Mouse (Mus musculus): ENCODE measurements around the gene Tnks2.

DNA sequence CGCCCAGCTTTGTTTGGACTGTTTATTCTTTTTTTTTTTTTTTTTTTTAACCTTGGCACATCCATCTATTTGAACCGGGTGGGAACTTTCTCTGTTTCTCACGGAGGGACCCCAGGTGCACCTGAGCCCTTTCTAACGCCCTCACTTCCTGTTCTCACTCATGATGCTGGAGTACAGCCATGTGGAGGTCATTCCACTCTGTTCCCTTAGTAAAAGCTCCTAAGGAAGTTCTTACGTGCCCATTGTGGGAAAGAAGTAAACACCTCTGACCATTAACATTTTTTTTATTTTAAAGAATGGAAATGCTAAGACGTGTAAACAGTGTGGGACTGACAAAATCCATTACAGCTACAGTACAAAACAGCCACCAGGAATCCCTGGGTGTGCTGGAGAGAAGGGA, 14.8 kb upstream of the Tnks2 start:
- TF ChIP-seq CTCF (IDR thresholded peaks at IDR 0.05; ENCODE audit: low read depth, low read length) = no peak
- no peak for TF ChIP-seq POLR2A (IDR thresholded peaks at IDR 0.05; ENCODE audit: extremely low read depth, insufficient read depth, low read length)
